Mouse (Mus musculus): ENCODE measurements around the gene Trim25. TPM values are rescaled to one million over a fixed set of nuclear protein-coding genes. Genes with fewer than 3 reads are reported as not detected.

The Trim25 gene
- total and polyA plus RNA-seq, 3 experiments: 22.2 to 43.0 TPM; not detected in 1

GRCm38 (mm10) chr11:88998406-88998805, 770 bp upstream of the Trim25 start (continued):
- no peak for TF ChIP-seq MAFK (IDR thresholded peaks at IDR 0.05; ENCODE audit: borderline replicate concordance, low read depth, low read length)
- TF ChIP-seq MAZ (IDR thresholded peaks at IDR 0.05; ENCODE audit: low read depth, low read length): 0 out of 2 replicates have a peak, but pooled peaks have one; percentile 40

- H3K36me3 ChIP-seq (ENCODE audit: control insufficient read depth in 1 of 2, insufficient read depth in 2 of 2, low read length in 2 of 2): peaks cover 0 to 28% of the 10 kb centered on the region in 2 experiments
- H3K9ac ChIP-seq (ENCODE audit: control insufficient read depth, low read depth, low read length, poor library complexity, severe bottlenecking): peak overlapping the region; percentile 97
- peak overlapping the region; percentile 91 to 99 for H3K4me3 ChIP-seq (ENCODE audit: control insufficient read depth in 1 of 2, insufficient read depth in 1 of 2, low read depth in 2 of 2, low read length in 2 of 2)
- H3K27me3 ChIP-seq (ENCODE audit: control insufficient read depth in 1 of 2, insufficient read depth in 2 of 2, low read length in 2 of 2): no peaks in the 10 kb centered on the region
- H3K4me1 ChIP-seq (ENCODE audit: control insufficient read depth in 1 of 2, insufficient read depth in 2 of 2, low read length in 2 of 2): peaks cover 16 to 38% of the 10 kb centered on the region in 2 experiments
- H3K27ac ChIP-seq (ENCODE audit: control insufficient read depth, low read depth, low read length): peak overlapping the region; percentile 61
- TF ChIP-seq SIN3A (IDR thresholded peaks at IDR 0.05; ENCODE audit: low read length) (peak; percentile 11), POLR2A (IDR thresholded peaks at IDR 0.05; ENCODE audit: control insufficient read depth in 1 of 2, insufficient read depth in 1 of 2, low read depth in 1 of 2, low read length in 2 of 2, poor library complexity in 1 of 2) (0 out of 4 replicates have a peak, but pooled peaks of 1 of the 2 experiments have one; percentile 12), CHD1 (IDR thresholded peaks at IDR 0.05; ENCODE audit: low read depth, low read length) (0 out of 2 replicates have a peak, but pooled peaks have one; percentile 38), CTCF (IDR thresholded peaks at IDR 0.05 in 2 of 3, conservative IDR thresholded peaks at IDR 0.05 in 1 of 3; ENCODE audit: control insufficient read depth in 1 of 3, insufficient read depth in 1 of 3, low read depth in 2 of 3, low read length in 3 of 3, poor library complexity in 1 of 3, severe bottlenecking in 1 of 3) (no peak), MXI1 (IDR thresholded peaks at IDR 0.05; ENCODE audit: low read depth, low read length) (peak; percentile 64), SMC3 (IDR thresholded peaks at IDR 0.05; ENCODE audit: low read depth, low read length) (no peak), MYC (IDR thresholded peaks at IDR 0.05; ENCODE audit: low read depth, low read length) (0 out of 2 replicates have a peak, but pooled peaks have one; percentile 48)
- H3K79me2 ChIP-seq (ENCODE audit: control insufficient read depth, insufficient read depth, low read length, poor library complexity): peaks cover 48% of the 10 kb centered on the region
- H3K9me3 ChIP-seq (replicated peaks; ENCODE audit: insufficient read depth, low read length): no peaks in the 10 kb centered on the region
- peak; percentile 64 for DNase-seq (ENCODE audit: low read depth, low spot score)
Measured at GRCm38 (mm10) chr11:88999723-89000526, 749 bp downstream of the Trim25 start.

DNA sequence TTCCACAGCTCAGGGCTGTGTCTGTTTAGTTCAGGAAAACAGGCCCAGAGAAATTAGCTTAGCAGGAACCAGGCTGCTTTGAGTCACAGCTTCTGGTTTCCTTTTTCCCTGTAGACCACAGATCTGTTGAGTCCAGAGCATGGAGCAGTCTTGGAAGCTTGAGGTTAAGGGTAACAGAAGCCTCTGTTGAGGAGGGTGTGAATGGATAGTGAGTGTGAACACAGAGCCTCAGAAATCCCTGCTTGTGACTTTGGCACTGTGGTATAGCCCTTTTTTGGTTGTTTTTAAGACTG, 1.3 kb downstream of the Trim25 start:
- DNase-seq (ENCODE audit: low read depth, low spot score): peak; percentile 60
- Histone ChIP-seq H3K27ac (ENCODE audit: control insufficient read depth, low read depth, low read length) (no peak overlapping the region), H3K4me3 (ENCODE audit: control insufficient read depth in 1 of 2, insufficient read depth in 1 of 2, low read depth in 2 of 2, low read length in 2 of 2) (peak overlapping the region; percentile 91 to 99), H3K36me3 (ENCODE audit: control insufficient read depth in 1 of 2, insufficient read depth in 2 of 2, low read length in 2 of 2) (peaks cover 3 to 28% of the 10 kb centered on the region in 2 experiments), H3K9ac (ENCODE audit: control insufficient read depth, low read depth, low read length, poor library complexity, severe bottlenecking) (peak overlapping the region; percentile 97), H3K27me3 (ENCODE audit: control insufficient read depth in 1 of 2, insufficient read depth in 2 of 2, low read length in 2 of 2) (no peaks in the 10 kb centered on the region), H3K79me2 (ENCODE audit: control insufficient read depth, insufficient read depth, low read length, poor library complexity) (peaks cover 48% of the 10 kb centered on the region), H3K9me3 (replicated peaks; ENCODE audit: insufficient read depth, low read length) (no peaks in the 10 kb centered on the region), H3K4me1 (ENCODE audit: control insufficient read depth in 1 of 2, insufficient read depth in 2 of 2, low read length in 2 of 2) (peaks cover 16 to 38% of the 10 kb centered on the region in 2 experiments)
- TF ChIP-seq MEF2A (IDR thresholded peaks at IDR 0.05; ENCODE audit: extremely low read depth, insufficient replicate concordance, low read depth, low read length, poor library complexity, severe bottlenecking) (no peak), HCFC1 (IDR thresholded peaks at IDR 0.05; ENCODE audit: low read depth, low read length) (0 out of 2 replicates have a peak, but pooled peaks have one; percentile 33), ZMIZ1 (IDR thresholded peaks at IDR 0.05; ENCODE audit: low read depth, low read length) (no peak), CTCF (IDR thresholded peaks at IDR 0.05 in 2 of 3, conservative IDR thresholded peaks at IDR 0.05 in 1 of 3; ENCODE audit: control insufficient read depth in 1 of 3, insufficient read depth in 1 of 3, low read depth in 2 of 3, low read length in 3 of 3, poor library complexity in 1 of 3, severe bottlenecking in 1 of 3) (no peak), RAD21 (IDR thresholded peaks at IDR 0.05; ENCODE audit: low read depth, low read length) (no peak), ELF1 (IDR thresholded peaks at IDR 0.05; ENCODE audit: low read depth, low read length) (no peak), ZNF384 (IDR thresholded peaks at IDR 0.05; ENCODE audit: low read depth, low read length) (no peak)
